Mouse (Mus musculus) intestine, embryonic 14.5 days (tissue): ENCODE results near the gene Dnmt3b. TPM values are rescaled to one million over a fixed set of nuclear protein-coding genes. Genes with fewer than 3 reads are reported as not detected.
"Not testable (repeated sequence)": the region's sequence is repeated elsewhere in the genome, so short reads cannot be mapped to it uniquely, and the experiment has no call there.

Experiments used
- ATAC-seq: fragments of 200-750 bp; cut with Nextera tagmentation; replicated peaks from 2 replicates; pipeline ENCODE4 v1.8.0; 2017; ENCODE audit warnings: low read depth, moderate number of reproducible peaks, moderate TSS enrichment, moderate library complexity; ENCODE audit not compliant: low FRiP score, low TSS enrichment
- DNase-seq: peaks from one replicate; pipeline ENCODE4 v3.0.0-alpha.2; 2018; ENCODE audit warnings: low spot score
- H3K27ac ChIP-seq: fragments of 300-500 bp; sonication (generic); 2 replicates; pipeline ENCODE4 v1.5.1; 2014; ENCODE audit warnings: low read depth, mild to moderate bottlenecking, control low read depth
- H3K27me3 ChIP-seq: fragments of 300-500 bp; sonication (generic); replicated peaks from 2 replicates; pipeline ENCODE4 v1.6.1; 2014; ENCODE audit warnings: low read length, control low read depth; ENCODE audit not compliant: control insufficient read depth, insufficient read depth
- H3K36me3 ChIP-seq: fragments of 300-500 bp; sonication (generic); 2 replicates; pipeline ENCODE4 v1.6.1; 2014; ENCODE audit warnings: low read length, control low read depth; ENCODE audit not compliant: control insufficient read depth, insufficient read depth
- H3K4me1 ChIP-seq: fragments of 300-500 bp; sonication (generic); replicated peaks from 2 replicates; pipeline ENCODE4 v1.6.1; 2014; ENCODE audit warnings: low read length, control low read depth, mixed read lengths; ENCODE audit not compliant: control insufficient read depth, insufficient read depth
- H3K4me2 ChIP-seq: fragments of 300-500 bp; sonication (generic); 2 replicates; pipeline ENCODE4 v1.6.1; 2014; ENCODE audit warnings: low read length
- H3K4me3 ChIP-seq: fragments of 300-500 bp; sonication (generic); 2 replicates; pipeline ENCODE4 v1.5.1; 2014; ENCODE audit warnings: low read depth, low read length, control low read depth, mixed read lengths
- H3K9ac ChIP-seq: fragments of 300-500 bp; sonication (generic); 2 replicates; pipeline ENCODE4 v1.6.1; 2014; ENCODE audit warnings: mild to moderate bottlenecking, low read length
- H3K9me3 ChIP-seq: fragments of 300-500 bp; sonication (generic); 2 replicates; pipeline ENCODE4 v1.6.1; 2016; ENCODE audit warnings: low read length, control low read depth; ENCODE audit not compliant: control insufficient read depth
- WGBS: fragments of 180-500 bp; shearing (Covaris S2); extraction: QIAGEN DNeasy Blood & Tissue Kit; methylation state at CpG from one replicate; pipeline ENCODE4 v1.1.7; 2014; 5-methylcytosine and 5-hydroxymethylcytosine counted together
- polyA plus RNA-seq: library from polyadenylated mRNA; unstranded; fragments of >200 nt; fragmentation: Nextera tagmentation; extraction: Ambion mirVana; gene quantifications from 2 replicates; pipeline ENCODE4 v1.2.1, GENCODE M21; 2014

Dnmt3b gene
- polyA plus RNA-seq, 1 experiment from 2014 or later: 10.9 TPM

GRCm38 (mm10) chr2:153650014-153650687 is 901 bp downstream of the Dnmt3b start:
- Histone ChIP-seq H3K4me1 (0 out of 2 replicates have a peak, but pooled peaks cover 5% of the 10 kb centered on the region), H3K4me3 (peak overlapping the region; percentile 87), H3K9me3 (no peaks in the 10 kb centered on the region), H3K27me3 (no peaks in the 10 kb centered on the region), H3K36me3 (no peaks in the 10 kb centered on the region), H3K27ac (no peak overlapping the region), H3K9ac (peak overlapping the region; percentile 66), H3K4me2 (peak overlapping the region; percentile 95)
- 3% methylated on average over 28 of the region's 28 CpGs for WGBS
- peak; percentile 68 for ATAC-seq
- DNase-seq: peak; percentile 85

DNA sequence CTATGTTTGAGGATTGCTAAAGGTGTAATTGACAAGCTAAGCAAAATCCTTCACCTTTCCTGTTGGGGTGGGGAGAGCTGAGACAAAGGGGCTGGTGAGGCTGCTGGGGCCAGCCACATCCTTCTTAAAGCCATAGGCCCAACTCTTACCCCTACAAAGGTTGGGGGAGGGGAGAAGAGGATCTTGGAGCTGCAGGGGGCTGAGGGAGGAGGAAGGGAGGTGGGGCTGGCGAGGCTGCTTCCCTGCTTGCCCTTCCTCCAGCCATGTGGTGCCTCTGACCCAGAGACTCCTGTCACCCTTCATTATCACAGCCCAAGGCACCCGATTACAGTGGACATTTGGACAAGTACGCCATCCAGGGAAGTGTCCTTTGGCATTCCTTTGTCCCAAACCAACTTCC is 2.4 kb downstream of the Dnmt3b start:
- no peaks in the 10 kb centered on the region for H3K36me3 ChIP-seq
- H3K4me2 ChIP-seq: no peak overlapping the region
- no peak overlapping the region for H3K4me3 ChIP-seq
- DNase-seq (no peak), ATAC-seq (no peak)
- H3K27me3 ChIP-seq: no peaks in the 10 kb centered on the region
- H3K9ac ChIP-seq: no peak overlapping the region
- 62% methylated on average over 3 of the region's 3 CpGs for WGBS
- H3K27ac ChIP-seq: no peak overlapping the region
- H3K9me3 ChIP-seq: no peaks in the 10 kb centered on the region
- H3K4me1 ChIP-seq: 0 out of 2 replicates have a peak, but pooled peaks cover 5% of the 10 kb centered on the region

- ATAC-seq: not testable (repeated sequence)
Observed at GRCm38 (mm10) chr2:153657659-153658058, 8.4 kb downstream of the Dnmt3b start.

DNA sequence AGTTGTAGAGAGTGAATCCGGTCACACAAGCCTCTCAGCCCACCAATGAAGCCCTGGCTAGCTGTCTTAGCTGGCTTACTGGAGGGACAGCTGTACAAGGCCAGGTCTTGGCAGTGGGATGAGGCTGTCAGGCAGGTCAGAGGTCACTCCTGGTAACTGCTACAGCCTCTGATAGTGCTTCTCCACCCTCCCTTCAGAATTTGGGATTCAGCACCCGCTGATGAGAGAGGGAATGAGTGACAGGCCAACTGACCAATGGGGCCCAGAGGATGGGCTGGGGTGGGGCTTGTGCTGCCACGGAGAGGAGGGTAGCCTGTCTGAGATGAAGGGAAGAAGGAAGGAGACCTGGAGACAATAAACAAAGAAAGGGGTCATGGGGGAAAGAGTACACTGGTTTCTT is 11.4 kb downstream of the Dnmt3b start:
- 28% methylated on average over 3 of the region's 3 CpGs for WGBS
- H3K4me1 ChIP-seq: no peaks in the 10 kb centered on the region
- ATAC-seq: no peak
- no peaks in the 10 kb centered on the region for H3K27me3 ChIP-seq
- no peak overlapping the region for H3K4me2 ChIP-seq
- H3K27ac ChIP-seq: no peak overlapping the region
- H3K9ac ChIP-seq: no peak overlapping the region
- H3K36me3 ChIP-seq: peaks cover 12% of the 10 kb centered on the region; the same call in 1 of the 2 replicates
- DNase-seq: no peak
- no peaks in the 10 kb centered on the region for H3K9me3 ChIP-seq
- H3K4me3 ChIP-seq: no peak overlapping the region

More at GRCm38 (mm10) chr2:153657659-153658058, 8.4 kb downstream of the Dnmt3b start:
- not testable (repeated sequence) for H3K27ac ChIP-seq, H3K27me3 ChIP-seq, DNase-seq, H3K4me2 ChIP-seq, H3K4me1 ChIP-seq, H3K9ac ChIP-seq, H3K4me3 ChIP-seq, H3K9me3 ChIP-seq
- H3K36me3 ChIP-seq: peaks cover 12% of the 10 kb centered on the region; the same call in 1 of the 2 replicates
- WGBS: 70% methylated on average over 6 of the region's 8 CpGs

DNA sequence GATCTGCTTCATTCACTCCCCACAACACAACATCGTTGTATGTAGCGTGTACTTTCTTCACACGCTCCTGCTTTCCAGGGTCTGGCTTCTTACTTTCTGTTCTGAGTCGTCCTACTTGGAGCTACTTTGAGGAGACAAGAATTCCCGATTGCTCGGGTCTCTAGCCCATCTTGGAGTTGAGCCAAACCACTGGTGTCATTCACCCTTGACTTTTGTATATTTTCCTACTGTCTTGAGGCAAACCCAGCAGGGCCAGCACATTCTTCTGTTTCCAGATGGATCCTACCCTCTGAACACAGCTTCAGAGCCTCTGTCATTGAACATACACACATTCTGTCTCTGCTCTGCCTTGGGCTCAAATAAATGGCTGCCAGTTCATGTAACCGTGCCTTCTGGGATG is 16.2 kb downstream of the Dnmt3b start:
- H3K4me3 ChIP-seq: no peak overlapping the region
- H3K36me3 ChIP-seq: peaks cover 15% of the 10 kb centered on the region; the same call in 1 of the 2 replicates
- no peaks in the 10 kb centered on the region for H3K27me3 ChIP-seq
- no peak overlapping the region for H3K9ac ChIP-seq
- H3K4me2 ChIP-seq: no peak overlapping the region
- no peaks in the 10 kb centered on the region for H3K4me1 ChIP-seq
- no peak for DNase-seq
- no peak for ATAC-seq
- no peaks in the 10 kb centered on the region for H3K9me3 ChIP-seq
- H3K27ac ChIP-seq: no peak overlapping the region
- WGBS: 79% methylated on average over 7 of the region's 7 CpGs

DNA sequence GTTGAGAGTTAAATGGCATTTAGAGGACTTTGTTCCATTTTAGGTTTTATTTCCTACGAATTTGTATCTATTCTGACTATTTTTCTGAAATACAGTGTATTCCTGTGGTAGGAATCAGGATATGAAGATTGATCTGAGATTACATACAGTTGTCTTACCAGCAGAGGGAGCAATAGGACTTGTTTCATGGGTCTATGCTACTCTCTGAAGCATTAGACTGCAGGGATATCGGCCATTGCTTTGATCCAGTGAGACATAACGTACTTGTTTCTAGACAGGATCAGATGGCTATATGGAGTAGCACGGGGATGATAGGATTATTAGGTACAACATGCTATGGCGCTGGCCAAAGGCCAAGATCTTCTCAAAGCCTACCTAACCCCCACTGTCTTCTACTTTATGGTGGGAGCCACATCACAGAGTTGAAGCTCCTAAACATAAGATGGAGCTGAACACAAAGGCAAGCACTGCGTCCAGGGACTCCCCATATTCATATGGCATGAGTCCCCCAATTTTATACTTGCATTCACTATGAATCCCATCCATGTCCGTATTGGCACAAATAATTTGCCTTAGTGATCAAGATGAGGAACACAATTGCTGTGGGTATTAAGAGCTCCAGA is 19.6 kb downstream of the Dnmt3b start:
- Histone ChIP-seq H3K27me3 (no peaks in the 10 kb centered on the region), H3K4me1 (no peaks in the 10 kb centered on the region), H3K9ac (no peak overlapping the region), H3K4me2 (no peak overlapping the region), H3K9me3 (no peaks in the 10 kb centered on the region), H3K4me3 (no peak overlapping the region), H3K36me3 (0 out of 2 replicates have a peak, but pooled peaks cover 3% of the 10 kb centered on the region), H3K27ac (no peak overlapping the region)
- DNase-seq (no peak), ATAC-seq (peak; percentile 62; the same call in 1 of the 2 replicates)
- 72% methylated on average over 7 of the region's 7 CpGs for WGBS

DNA sequence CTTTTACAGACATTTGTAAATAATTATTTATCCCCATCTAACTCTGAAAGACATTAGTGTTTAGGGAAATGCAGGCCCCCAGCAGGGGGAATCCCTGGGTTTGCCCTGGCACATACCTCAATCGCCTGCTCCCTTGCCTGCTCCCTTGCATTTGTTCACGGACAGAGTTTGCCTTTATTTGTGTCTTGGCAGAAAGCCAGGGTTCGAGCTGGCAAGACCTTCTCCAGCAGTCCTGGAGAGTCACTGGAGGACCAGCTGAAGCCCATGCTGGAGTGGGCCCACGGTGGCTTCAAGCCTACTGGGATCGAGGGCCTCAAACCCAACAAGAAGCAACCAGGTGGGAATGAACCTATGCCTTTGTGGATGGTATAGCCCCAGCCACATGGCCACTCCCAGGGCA is 20.9 kb downstream of the Dnmt3b start:
- no peak overlapping the region for H3K9ac ChIP-seq
- WGBS: 63% methylated on average over 5 of the region's 5 CpGs

GRCm38 (mm10) chr2:153672619-153673018 is 23.4 kb downstream of the Dnmt3b start:
- no peak overlapping the region for H3K4me3 ChIP-seq
- no peak for ATAC-seq
- H3K27ac ChIP-seq: no peak overlapping the region
- DNase-seq: no peak
- H3K9me3 ChIP-seq: no peaks in the 10 kb centered on the region
- H3K4me2 ChIP-seq: no peak overlapping the region
- no peaks in the 10 kb centered on the region for H3K27me3 ChIP-seq
- H3K36me3 ChIP-seq: peaks cover 14% of the 10 kb centered on the region; the same call in 1 of the 2 replicates
- no peaks in the 10 kb centered on the region for H3K4me1 ChIP-seq
- H3K9ac ChIP-seq: no peak overlapping the region
- 93% methylated on average over 2 of the region's 2 CpGs for WGBS

More for the DNA sequence above, 20.9 kb downstream of the Dnmt3b start:
- Histone ChIP-seq H3K9me3 (no peaks in the 10 kb centered on the region), H3K27ac (no peak overlapping the region), H3K4me3 (no peak overlapping the region), H3K36me3 (0 out of 2 replicates have a peak, but pooled peaks cover 3% of the 10 kb centered on the region), H3K4me2 (no peak overlapping the region), H3K27me3 (no peaks in the 10 kb centered on the region), H3K4me1 (no peaks in the 10 kb centered on the region)
- no peak for DNase-seq
- ATAC-seq: no peak
